Mouse (Mus musculus): ENCODE results near the gene Acbd6.

DNA sequence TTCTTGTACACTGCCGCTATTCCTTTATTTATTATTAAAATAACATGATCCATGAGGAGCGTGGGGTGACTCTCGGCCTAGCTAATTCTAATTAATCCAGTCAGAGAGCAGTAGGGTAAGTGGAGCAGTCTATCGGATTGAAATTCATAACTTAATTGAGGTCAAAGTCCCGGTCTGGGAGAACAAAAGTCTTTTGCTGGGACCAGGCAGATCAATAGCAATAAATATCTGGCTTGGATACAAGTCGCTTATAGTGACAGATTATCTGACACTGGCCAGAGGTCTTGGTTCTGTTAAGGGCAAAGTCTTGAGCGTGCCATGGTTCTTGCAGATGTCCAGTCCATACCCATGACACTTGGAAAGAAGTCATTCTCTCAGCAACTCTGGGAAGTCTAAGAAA, 78.7 kb downstream of the Acbd6 start:
- no peak for TF ChIP-seq POLR2A (IDR thresholded peaks at IDR 0.05; ENCODE audit: insufficient read depth, low read depth, low read length)
- TF ChIP-seq CTCF (IDR thresholded peaks at IDR 0.05; ENCODE audit: insufficient read depth, low read depth, low read length), result no peak
